Mouse (Mus musculus) midbrain, postnatal 0 days (tissue): Measurements from ENCODE around the gene Foxg1. TPM values are rescaled to one million over a fixed set of nuclear protein-coding genes. Genes with fewer than 3 reads are reported as not detected.
A peak's percentile ranks its signal among the peaks of the same experiment; 100 is the strongest.

Experiments used
- ATAC-seq: fragments of 200-750 bp; cut with Nextera tagmentation; 2 replicates; pipeline ENCODE4 v1.8.0; 2017; ENCODE audit warnings: moderate number of reproducible peaks, mild to moderate bottlenecking, moderate TSS enrichment, moderate library complexity; ENCODE audit not compliant: low FRiP score
- DNase-seq: peaks from one replicate; pipeline ENCODE4 v3.0.0-alpha.2; 2015; ENCODE audit warnings: low spot score
- H3K27ac ChIP-seq: fragments of 300-500 bp; sonication (generic); 2 replicates; pipeline ENCODE4 v1.5.1; 2014; ENCODE audit warnings: low read depth, mild to moderate bottlenecking, low read length, mixed read lengths
- H3K27me3 ChIP-seq: fragments of 300-500 bp; sonication (generic); 2 replicates; pipeline ENCODE4 v1.6.1; 2014; ENCODE audit warnings: low read length, control low read depth, mixed read lengths; ENCODE audit not compliant: insufficient read depth
- H3K36me3 ChIP-seq: fragments of 300-500 bp; sonication (generic); 2 replicates; pipeline ENCODE4 v1.6.1; 2014; ENCODE audit warnings: low read length, control low read depth, mixed read lengths; ENCODE audit not compliant: insufficient read depth
- H3K4me1 ChIP-seq: fragments of 300-500 bp; sonication (generic); 2 replicates; pipeline ENCODE4 v1.6.1; 2014; ENCODE audit warnings: mild to moderate bottlenecking, control low read depth, antibody characterized with exemption, low read length, mixed read lengths; ENCODE audit not compliant: insufficient read depth
- H3K4me2 ChIP-seq: fragments of 300-500 bp; sonication (generic); 2 replicates; pipeline ENCODE4 v1.6.1; 2014; ENCODE audit warnings: low read depth, mild to moderate bottlenecking, low read length, mixed read lengths; ENCODE audit not compliant: poor library complexity, severe bottlenecking
- H3K4me3 ChIP-seq: fragments of 300-500 bp; sonication (generic); 2 replicates; pipeline ENCODE4 v1.5.1; 2014; ENCODE audit warnings: low read depth, mild to moderate bottlenecking, low read length, moderate library complexity
- H3K9ac ChIP-seq: fragments of 300-500 bp; sonication (generic); replicated peaks from 2 replicates; pipeline ENCODE4 v1.6.1; 2014; ENCODE audit warnings: mild to moderate bottlenecking, low read length, moderate library complexity, mixed read lengths; ENCODE audit not compliant: poor library complexity, severe bottlenecking
- H3K9me3 ChIP-seq: fragments of 300-500 bp; sonication (generic); 2 replicates; pipeline ENCODE4 v1.6.1; 2016; ENCODE audit warnings: low read length, control low read depth
- CTCF ChIP-seq: IDR thresholded peaks from 2 replicates; pipeline ENCODE4 v1.5.1; 2016; ENCODE audit warnings: antibody characterized with exemption, mild to moderate bottlenecking
- WGBS: fragments of 180-500 bp; shearing (Covaris S2); extraction: QIAGEN DNeasy Blood & Tissue Kit; methylation state at CpG from one replicate; pipeline ENCODE4 v1.1.7; 2014; 5-methylcytosine and 5-hydroxymethylcytosine counted together
- polyA plus RNA-seq: library from polyadenylated mRNA; unstranded; fragments of >200 nt; fragmentation: Nextera tagmentation; extraction: Ambion mirVana; gene quantifications from 2 replicates; pipeline ENCODE4 v1.2.1, GENCODE M21; 2015
- total RNA-seq: library from RNA; depleted of rRNA; stranded (reverse); fragments of >200 nt; gene quantifications from 2 replicates; pipeline ENCODE4 v1.2.3, GENCODE M21; 2014

The Foxg1 gene
- total and polyA plus RNA-seq, 2 experiments from 2014 or later: 0.77 to 1.4 TPM

DNA sequence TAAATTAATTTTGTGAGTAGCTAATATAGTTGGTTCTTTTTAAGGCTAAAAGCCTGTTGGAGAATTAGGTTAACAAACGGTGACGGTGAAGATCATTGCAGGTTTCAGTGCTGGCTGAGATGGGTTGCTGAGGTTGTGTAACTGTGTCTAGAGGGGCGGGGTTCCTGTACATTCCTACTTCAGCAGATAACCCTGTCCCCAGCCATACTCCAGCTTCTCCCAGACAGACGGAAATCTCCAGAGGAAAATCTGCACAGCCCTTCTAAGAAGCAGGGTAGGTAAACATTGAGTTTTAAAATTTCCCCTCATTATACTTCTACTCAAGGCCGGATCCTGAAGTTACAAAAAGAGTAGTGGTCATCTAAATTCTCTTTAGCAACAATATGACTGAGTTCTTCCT is 7.2 kb downstream of the Foxg1 start:
- H3K27ac ChIP-seq: no peak overlapping the region
- no peak overlapping the region for H3K4me2 ChIP-seq
- 6% methylated on average over 5 of the region's 5 CpGs for WGBS
- H3K4me3 ChIP-seq: no peak overlapping the region
- peaks cover 50% of the 10 kb centered on the region for H3K27me3 ChIP-seq
- H3K4me1 ChIP-seq: no peaks in the 10 kb centered on the region
- H3K9me3 ChIP-seq: no peaks in the 10 kb centered on the region
- ATAC-seq (no peak), DNase-seq (no peak)
- H3K9ac ChIP-seq: no peak overlapping the region
- H3K36me3 ChIP-seq: no peaks in the 10 kb centered on the region
- no peak for TF ChIP-seq CTCF

DNA sequence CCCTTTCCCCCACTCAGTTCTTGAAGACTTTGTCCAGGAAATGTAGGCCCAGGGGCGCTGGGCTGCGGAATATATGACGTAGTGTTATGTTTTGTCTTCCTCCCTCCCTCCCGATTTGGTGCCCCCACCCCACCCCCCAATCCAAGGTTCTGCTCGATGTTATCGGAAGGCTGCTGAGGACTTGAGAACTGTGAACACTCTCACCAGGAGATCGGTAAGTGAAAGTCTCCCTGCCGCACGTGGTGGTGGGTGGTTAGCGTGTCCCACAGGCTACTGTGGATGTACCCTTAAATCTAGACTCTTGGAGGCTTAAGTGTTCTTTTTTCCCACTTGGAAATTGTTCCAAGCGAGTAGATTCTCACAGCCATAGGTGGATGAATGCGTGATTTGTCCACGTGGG is 7.8 kb downstream of the Foxg1 start:
- DNase-seq (no peak), ATAC-seq (no peak)
- Histone ChIP-seq H3K9ac (no peak overlapping the region), H3K4me1 (no peaks in the 10 kb centered on the region), H3K4me3 (no peak overlapping the region), H3K36me3 (no peaks in the 10 kb centered on the region), H3K27ac (no peak overlapping the region), H3K27me3 (peaks cover 50% of the 10 kb centered on the region), H3K4me2 (no peak overlapping the region), H3K9me3 (no peaks in the 10 kb centered on the region)
- TF ChIP-seq CTCF: no peak
- 6% methylated on average over 13 of the region's 13 CpGs for WGBS

GRCm38 (mm10) chr12:49390926-49391304 is 8.5 kb downstream of the Foxg1 start:
- H3K9me3 ChIP-seq: no peaks in the 10 kb centered on the region
- no peak overlapping the region for H3K4me3 ChIP-seq
- peaks cover 48% of the 10 kb centered on the region for H3K27me3 ChIP-seq
- H3K36me3 ChIP-seq: no peaks in the 10 kb centered on the region
- DNase-seq: no peak
- H3K4me1 ChIP-seq: no peaks in the 10 kb centered on the region
- ATAC-seq: peak; percentile 21; the same call in 1 of the 2 replicates
- no peak overlapping the region for H3K27ac ChIP-seq
- 1% methylated on average over 9 of the region's 9 CpGs for WGBS
- H3K4me2 ChIP-seq: no peak overlapping the region
- TF ChIP-seq CTCF: no peak
- H3K9ac ChIP-seq: no peak overlapping the region

DNA sequence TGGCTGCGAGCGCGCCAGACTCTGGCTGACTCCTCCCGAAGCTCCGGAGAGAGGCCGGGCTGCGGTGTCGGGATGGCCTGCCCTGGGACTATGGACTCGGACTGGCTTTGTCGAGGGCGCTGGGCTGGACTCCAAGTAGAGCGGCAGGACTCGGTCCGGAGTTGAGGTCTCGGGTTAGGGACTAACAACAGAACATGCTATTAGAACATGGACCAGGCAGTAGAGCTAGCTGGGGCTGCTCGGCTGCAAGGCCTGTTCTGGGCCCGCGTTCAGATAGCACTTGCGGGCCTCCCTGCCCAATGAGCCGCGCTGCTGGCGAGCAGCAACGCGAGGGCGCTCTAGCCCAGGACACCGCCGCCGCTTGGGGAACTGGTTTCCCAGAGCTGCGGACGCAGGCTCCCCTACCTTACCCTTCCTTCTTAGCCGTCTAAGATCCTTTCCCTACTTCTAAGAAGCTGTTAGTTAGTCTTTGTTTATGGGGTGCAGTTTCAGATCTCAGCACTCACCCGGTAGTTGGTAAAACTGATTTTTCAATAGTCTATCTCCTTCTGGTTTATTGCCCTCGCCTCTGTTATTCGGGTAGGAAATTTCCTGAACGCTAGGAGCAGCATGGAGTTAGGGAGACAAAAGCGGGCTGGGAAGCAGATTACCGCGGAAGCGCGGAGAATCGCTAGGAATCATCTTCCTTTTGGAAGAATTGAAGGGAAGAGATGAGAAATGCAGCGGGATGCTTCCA is 9.0 kb downstream of the Foxg1 start:
- Histone ChIP-seq H3K27me3 (peaks cover 48% of the 10 kb centered on the region), H3K9me3 (no peaks in the 10 kb centered on the region), H3K9ac (no peak overlapping the region), H3K4me1 (no peaks in the 10 kb centered on the region), H3K36me3 (no peaks in the 10 kb centered on the region), H3K4me2 (no peak overlapping the region), H3K27ac (no peak overlapping the region), H3K4me3 (no peak overlapping the region)
- WGBS: under 1% methylated on average over 42 of the region's 42 CpGs
- TF ChIP-seq CTCF: peak; percentile 68
- peak; percentile 85 for ATAC-seq
- DNase-seq: peak; percentile 74

GRCm38 (mm10) chr12:49392041-49392390 is 9.6 kb downstream of the Foxg1 start:
- H3K36me3 ChIP-seq: no peaks in the 10 kb centered on the region
- H3K9me3 ChIP-seq: no peaks in the 10 kb centered on the region
- DNase-seq (no peak), ATAC-seq (no peak)
- H3K27ac ChIP-seq: no peak overlapping the region
- no peak overlapping the region for H3K9ac ChIP-seq
- H3K4me3 ChIP-seq: no peak overlapping the region
- 4% methylated on average over 10 of the region's 10 CpGs for WGBS
- peaks cover 53% of the 10 kb centered on the region for H3K27me3 ChIP-seq
- no peaks in the 10 kb centered on the region for H3K4me1 ChIP-seq
- no peak for TF ChIP-seq CTCF
- H3K4me2 ChIP-seq: no peak overlapping the region

DNA sequence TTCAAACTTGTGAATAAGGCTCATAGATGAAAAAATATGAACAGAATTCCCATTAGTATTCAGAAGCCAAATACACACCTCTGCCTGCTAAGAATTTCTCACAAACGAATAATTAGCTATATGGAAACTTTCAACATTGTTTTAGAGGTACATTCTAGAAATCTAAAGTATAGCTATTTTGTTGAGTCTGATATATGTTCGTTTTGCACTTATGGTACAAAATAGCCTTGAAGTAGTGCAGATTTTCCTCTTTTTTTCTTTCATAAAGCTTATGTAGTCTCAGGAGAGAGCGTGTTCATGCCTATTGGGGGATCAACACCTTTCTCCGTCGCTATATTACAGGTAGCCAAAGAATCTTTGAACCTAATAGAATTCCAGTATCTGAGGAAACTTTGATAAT is 10.4 kb downstream of the Foxg1 start:
- Histone ChIP-seq H3K4me1 (no peaks in the 10 kb centered on the region), H3K9me3 (no peaks in the 10 kb centered on the region), H3K36me3 (no peaks in the 10 kb centered on the region), H3K9ac (no peak overlapping the region), H3K4me2 (no peak overlapping the region), H3K4me3 (no peak overlapping the region), H3K27ac (no peak overlapping the region), H3K27me3 (peaks cover 59% of the 10 kb centered on the region)
- WGBS: 4% methylated on average over 5 of the region's 5 CpGs
- no peak for DNase-seq
- TF ChIP-seq CTCF: no peak
- no peak for ATAC-seq
